Mouse (Mus musculus): Measurements from ENCODE around the gene Mdga2. TPM values are rescaled to one million over a fixed set of nuclear protein-coding genes. Genes with fewer than 3 reads are reported as not detected.
A peak's percentile ranks its signal among the peaks of the same experiment; 100 is the strongest.

Mdga2 gene
- total and polyA plus RNA-seq, 3 experiments, result 2.1 TPM; not detected in 2

DNA sequence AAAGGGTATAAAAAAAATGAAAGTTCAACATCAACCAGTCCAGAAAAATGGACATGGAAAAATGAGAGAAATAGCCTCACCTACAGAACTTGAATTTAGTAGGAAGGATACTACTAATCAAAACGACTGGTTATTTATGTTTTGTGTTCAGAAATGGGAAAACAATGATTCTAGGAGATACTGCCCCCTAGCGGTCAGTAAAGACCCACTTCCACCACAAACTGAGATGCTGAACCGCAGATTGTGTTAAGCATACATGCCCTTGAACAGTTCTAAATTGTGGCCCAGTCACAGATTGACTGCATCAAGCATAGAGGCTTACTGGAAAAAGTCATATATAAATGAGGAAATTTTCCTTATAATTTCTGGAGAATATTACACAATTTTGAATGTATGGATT, 369.2 kb downstream of the Mdga2 start:
- Histone ChIP-seq H3K79me2 (ENCODE audit: control insufficient read depth, insufficient read depth, low read length, poor library complexity) (no peaks in the 10 kb centered on the region), H3K36me3 (ENCODE audit: control insufficient read depth in 1 of 2, insufficient read depth in 2 of 2, low read length in 2 of 2) (no peaks in the 10 kb centered on the region), H3K27ac (ENCODE audit: control insufficient read depth, low read depth, low read length) (no peak overlapping the region), H3K27me3 (ENCODE audit: control insufficient read depth in 1 of 2, insufficient read depth in 2 of 2, low read length in 2 of 2) (no peaks in the 10 kb centered on the region), H3K9ac (ENCODE audit: control insufficient read depth, low read depth, low read length, poor library complexity, severe bottlenecking) (no peak overlapping the region), H3K4me3 (ENCODE audit: control insufficient read depth in 1 of 2, insufficient read depth in 1 of 2, low read depth in 2 of 2, low read length in 2 of 2) (no peak overlapping the region), H3K4me1 (ENCODE audit: control insufficient read depth in 1 of 2, insufficient read depth in 2 of 2, low read length in 2 of 2) (no peaks in the 10 kb centered on the region), H3K9me3 (replicated peaks; ENCODE audit: insufficient read depth, low read length) (no peaks in the 10 kb centered on the region)
- DNase-seq (ENCODE audit: low read depth, low spot score), result peak; percentile 64
- TF ChIP-seq SMC3 (IDR thresholded peaks at IDR 0.05; ENCODE audit: low read depth, low read length) (peak; percentile 83), ETS1 (IDR thresholded peaks at IDR 0.05; ENCODE audit: low read depth, low read length) (no peak), CTCF (IDR thresholded peaks at IDR 0.05 in 2 of 3, conservative IDR thresholded peaks at IDR 0.05 in 1 of 3; ENCODE audit: control insufficient read depth in 1 of 3, insufficient read depth in 1 of 3, low read depth in 2 of 3, low read length in 3 of 3, poor library complexity in 1 of 3, severe bottlenecking in 1 of 3) (peak; percentile 61 to 74 (median 62)), RAD21 (IDR thresholded peaks at IDR 0.05; ENCODE audit: low read depth, low read length) (peak; percentile 84), ZC3H11A (IDR thresholded peaks at IDR 0.05; ENCODE audit: low read depth, low read length) (peak; percentile 74)

DNA sequence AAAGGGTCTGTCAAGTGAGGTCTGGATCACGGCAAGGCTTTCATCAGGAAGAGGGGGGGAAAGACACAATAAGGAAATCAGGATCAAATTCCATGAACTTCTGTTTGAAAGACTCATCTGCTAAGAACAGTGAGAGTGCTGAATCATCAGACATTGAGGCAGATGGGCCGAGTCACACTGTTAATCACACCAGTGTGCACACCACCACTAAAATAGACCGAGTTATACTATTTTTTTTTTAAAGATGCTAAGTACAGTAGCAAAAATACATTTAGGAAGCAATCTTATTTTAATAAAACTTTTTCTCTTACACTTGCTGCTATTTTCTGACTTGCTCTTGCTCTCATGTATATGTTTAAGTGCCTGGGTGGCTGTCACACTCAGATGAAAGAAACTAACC, 382.0 kb downstream of the Mdga2 start:
- H3K4me3 ChIP-seq (ENCODE audit: control insufficient read depth in 1 of 2, insufficient read depth in 1 of 2, low read depth in 2 of 2, low read length in 2 of 2), result no peak overlapping the region
- DNase-seq (ENCODE audit: low read depth, low spot score), result no peak
- H3K9ac ChIP-seq (ENCODE audit: control insufficient read depth, low read depth, low read length, poor library complexity, severe bottlenecking), result no peak overlapping the region
- no peaks in the 10 kb centered on the region for H3K4me1 ChIP-seq (ENCODE audit: control insufficient read depth in 1 of 2, insufficient read depth in 2 of 2, low read length in 2 of 2)
- H3K79me2 ChIP-seq (ENCODE audit: control insufficient read depth, insufficient read depth, low read length, poor library complexity), result no peaks in the 10 kb centered on the region
- TF ChIP-seq JUND (IDR thresholded peaks at IDR 0.05; ENCODE audit: low read depth, low read length), result no peak
- no peak overlapping the region for H3K27ac ChIP-seq (ENCODE audit: control insufficient read depth, low read depth, low read length)
- no peaks in the 10 kb centered on the region for H3K9me3 ChIP-seq (replicated peaks; ENCODE audit: insufficient read depth, low read length)
- no peaks in the 10 kb centered on the region for H3K27me3 ChIP-seq (ENCODE audit: control insufficient read depth in 1 of 2, insufficient read depth in 2 of 2, low read length in 2 of 2)
- H3K36me3 ChIP-seq (ENCODE audit: control insufficient read depth in 1 of 2, insufficient read depth in 2 of 2, low read length in 2 of 2), result no peaks in the 10 kb centered on the region

DNA sequence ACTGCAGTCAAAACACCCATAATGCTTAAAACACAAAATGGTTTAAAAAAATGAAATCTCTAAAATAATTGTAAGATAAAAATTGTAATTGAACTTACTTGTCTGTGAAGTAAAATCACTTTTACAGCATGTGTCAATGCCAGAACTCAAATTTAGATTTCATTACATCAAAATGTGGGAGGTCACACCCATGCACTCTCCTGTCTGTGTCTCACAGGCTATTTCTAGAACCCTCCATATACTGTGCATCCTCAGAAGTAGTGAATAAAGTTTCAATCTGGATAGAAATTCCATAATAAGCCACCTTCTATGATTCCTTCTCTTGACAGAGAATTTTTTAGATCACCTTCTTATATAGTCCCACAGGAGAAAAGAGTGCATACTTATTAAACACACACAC, 466.7 kb downstream of the Mdga2 start:
- Histone ChIP-seq H3K27ac (ENCODE audit: control insufficient read depth, low read depth, low read length) (no peak overlapping the region), H3K9me3 (replicated peaks; ENCODE audit: insufficient read depth, low read length) (no peaks in the 10 kb centered on the region), H3K27me3 (ENCODE audit: control insufficient read depth in 1 of 2, insufficient read depth in 2 of 2, low read length in 2 of 2) (no peaks in the 10 kb centered on the region), H3K79me2 (ENCODE audit: control insufficient read depth, insufficient read depth, low read length, poor library complexity) (no peaks in the 10 kb centered on the region), H3K9ac (ENCODE audit: control insufficient read depth, low read depth, low read length, poor library complexity, severe bottlenecking) (no peak overlapping the region), H3K36me3 (ENCODE audit: control insufficient read depth in 1 of 2, insufficient read depth in 2 of 2, low read length in 2 of 2) (no peaks in the 10 kb centered on the region), H3K4me1 (ENCODE audit: control insufficient read depth in 1 of 2, insufficient read depth in 2 of 2, low read length in 2 of 2) (no peaks in the 10 kb centered on the region), H3K4me3 (ENCODE audit: control insufficient read depth in 1 of 2, insufficient read depth in 1 of 2, low read depth in 2 of 2, low read length in 2 of 2) (no peak overlapping the region)
- TF ChIP-seq MAFK (IDR thresholded peaks at IDR 0.05; ENCODE audit: borderline replicate concordance, low read depth, low read length) (no peak), E2F4 (IDR thresholded peaks at IDR 0.05; ENCODE audit: borderline replicate concordance, low read depth, low read length) (no peak), CHD1 (IDR thresholded peaks at IDR 0.05; ENCODE audit: low read depth, low read length) (no peak), POLR2AphosphoS5 (IDR thresholded peaks at IDR 0.05; ENCODE audit: borderline replicate concordance, low read depth, low read length) (no peak), ELF1 (IDR thresholded peaks at IDR 0.05; ENCODE audit: low read depth, low read length) (no peak), MYC (IDR thresholded peaks at IDR 0.05; ENCODE audit: low read depth, low read length) (no peak), ZKSCAN1 (IDR thresholded peaks at IDR 0.05; ENCODE audit: low read depth, low read length) (no peak), RAD21 (IDR thresholded peaks at IDR 0.05; ENCODE audit: low read depth, low read length) (no peak), UBTF (IDR thresholded peaks at IDR 0.05; ENCODE audit: borderline replicate concordance, insufficient read depth, low read depth, low read length) (no peak), MEF2A (IDR thresholded peaks at IDR 0.05; ENCODE audit: extremely low read depth, insufficient replicate concordance, low read depth, low read length, poor library complexity, severe bottlenecking) (no peak), MAZ (IDR thresholded peaks at IDR 0.05; ENCODE audit: low read depth, low read length) (no peak), ETS1 (IDR thresholded peaks at IDR 0.05; ENCODE audit: low read depth, low read length) (no peak), ZMIZ1 (IDR thresholded peaks at IDR 0.05; ENCODE audit: low read depth, low read length) (no peak), TAL1 (IDR thresholded peaks at IDR 0.05; ENCODE audit: low read length) (no peak), GATA1 (IDR thresholded peaks at IDR 0.05; ENCODE audit: low read depth, low read length) (no peak), JUND (IDR thresholded peaks at IDR 0.05; ENCODE audit: low read depth, low read length) (no peak)
- no peak for DNase-seq (ENCODE audit: low read depth, low spot score)
